Mouse (Mus musculus) heart, postnatal 0 days (tissue): Measurements from ENCODE around the gene Trib2.

Source experiments
- CTCF ChIP-seq: IDR thresholded peaks from 2 replicates; pipeline ENCODE4 v1.5.1; 2016; ENCODE audit warnings: antibody characterized with exemption, control low read depth, low read depth
- EP300 ChIP-seq: IDR thresholded peaks from 2 replicates; pipeline ENCODE4 v1.6.1; 2016; ENCODE audit warnings: antibody characterized with exemption, low read depth

GRCm38 (mm10) chr12:15855891-15856290 lies 39.2 kb upstream of the Trib2 start:
- TF ChIP-seq CTCF (no peak), EP300 (no peak)
